Mouse (Mus musculus) embryonic facial prominence, embryonic 11.5 days (tissue): ENCODE results near the gene Rfx4. TPM values are rescaled to one million over a fixed set of nuclear protein-coding genes. Genes with fewer than 3 reads are reported as not detected.

Experiments
- ATAC-seq: fragments of 200-750 bp; cut with Nextera tagmentation; replicated peaks from 2 replicates; pipeline ENCODE4 v1.8.0; 2017; ENCODE audit warnings: low read depth; ENCODE audit not compliant: insufficient number of reproducible peaks, low FRiP score, low TSS enrichment
- DNase-seq: peaks from one replicate; pipeline ENCODE4 v3.0.0-alpha.2; 2015; ENCODE audit warnings: low spot score
- H3K27ac ChIP-seq: fragments of 300-500 bp; sonication (generic); replicated peaks from 2 replicates; pipeline ENCODE4 v1.5.1; 2014; ENCODE audit warnings: mild to moderate bottlenecking, low read depth, low read length, control low read depth
- H3K27me3 ChIP-seq: fragments of 300-500 bp; sonication (generic); 2 replicates; pipeline ENCODE4 v1.6.1; 2014; ENCODE audit warnings: mild to moderate bottlenecking, low read length, moderate library complexity, mixed read lengths; ENCODE audit not compliant: control insufficient read depth, insufficient read depth
- H3K36me3 ChIP-seq: fragments of 300-500 bp; sonication (generic); replicated peaks from 2 replicates; pipeline ENCODE4 v1.6.1; 2014; ENCODE audit warnings: low read depth, mild to moderate bottlenecking, low read length, moderate library complexity, mixed read lengths; ENCODE audit not compliant: control insufficient read depth, insufficient read depth
- H3K4me1 ChIP-seq: fragments of 300-500 bp; sonication (generic); 2 replicates; pipeline ENCODE4 v1.6.1; 2014; ENCODE audit warnings: low read length, mixed read lengths; ENCODE audit not compliant: control insufficient read depth, insufficient read depth
- H3K4me2 ChIP-seq: fragments of 300-500 bp; sonication (generic); 2 replicates; pipeline ENCODE4 v1.6.1; 2014; ENCODE audit warnings: low read depth, mild to moderate bottlenecking, control low read depth, low read length, moderate library complexity
- H3K4me3 ChIP-seq: fragments of 300-500 bp; sonication (generic); 2 replicates; pipeline ENCODE4 v1.5.1; 2014; ENCODE audit warnings: low read depth, low read length, control low read depth
- H3K9ac ChIP-seq: fragments of 300-500 bp; sonication (generic); replicated peaks from 2 replicates; pipeline ENCODE4 v1.6.1; 2014; ENCODE audit warnings: mild to moderate bottlenecking, control low read depth, low read length
- H3K9me3 ChIP-seq: fragments of 300-500 bp; sonication (generic); replicated peaks from 2 replicates; pipeline ENCODE4 v1.6.1; 2016; ENCODE audit warnings: mild to moderate bottlenecking, low read length, inconsistent platforms, mixed read lengths; ENCODE audit not compliant: control insufficient read depth
- WGBS: fragments of 180-500 bp; shearing (Covaris S2); extraction: QIAGEN DNeasy Blood & Tissue Kit; methylation state at CpG from one replicate; pipeline ENCODE4 v1.1.7; 2014; 5-methylcytosine and 5-hydroxymethylcytosine counted together
- polyA plus RNA-seq: library from polyadenylated mRNA; unstranded; fragments of >200 nt; fragmentation: Nextera tagmentation; extraction: Ambion mirVana; gene quantifications from 2 replicates; pipeline ENCODE4 v1.2.1, GENCODE M21; 2014

Gene Rfx4
- polyA plus RNA-seq, 1 experiment from 2014 or later, result 5.2 TPM

DNA sequence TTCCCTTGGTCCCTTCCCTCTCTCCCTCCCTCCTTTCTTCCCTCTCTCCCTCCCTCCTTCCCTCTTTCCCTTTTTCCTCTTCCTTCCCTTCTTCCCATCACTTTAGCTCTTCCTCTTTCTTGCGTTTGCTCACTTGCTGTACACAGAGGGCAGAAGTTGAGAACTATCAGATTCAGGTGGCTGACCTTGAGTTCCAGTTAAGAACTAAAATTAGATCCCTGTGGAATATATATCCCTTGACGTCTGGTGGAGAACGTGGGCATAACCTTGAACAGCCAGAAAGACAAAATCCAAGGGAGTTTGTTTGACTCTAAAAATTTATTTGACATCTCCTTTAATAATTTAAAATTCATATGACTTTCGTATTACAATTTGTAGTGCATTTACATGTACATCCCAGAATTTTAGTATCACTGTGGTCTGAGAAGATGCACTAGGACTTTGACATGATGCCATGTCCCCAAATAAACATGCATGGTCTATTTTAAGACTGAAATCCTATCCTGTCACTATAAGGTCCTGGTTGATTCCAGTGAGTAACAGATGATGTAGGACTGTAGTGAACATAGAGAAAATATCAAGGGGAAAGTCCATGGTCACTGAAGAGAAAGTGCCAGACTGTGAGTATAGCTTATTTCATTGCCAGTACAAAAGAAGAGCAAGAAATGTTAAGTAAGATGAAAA, 181.1 kb downstream of the Rfx4 start:
- no peak overlapping the region for H3K4me2 ChIP-seq
- no peaks in the 10 kb centered on the region for H3K9me3 ChIP-seq
- H3K4me1 ChIP-seq, result no peaks in the 10 kb centered on the region
- no peak for ATAC-seq
- H3K27ac ChIP-seq, result no peak overlapping the region
- H3K36me3 ChIP-seq, result no peaks in the 10 kb centered on the region
- no peaks in the 10 kb centered on the region for H3K27me3 ChIP-seq
- DNase-seq, result no peak
- no peak overlapping the region for H3K9ac ChIP-seq
- 74% methylated on average over 4 of the region's 4 CpGs for WGBS
- no peak overlapping the region for H3K4me3 ChIP-seq

DNA sequence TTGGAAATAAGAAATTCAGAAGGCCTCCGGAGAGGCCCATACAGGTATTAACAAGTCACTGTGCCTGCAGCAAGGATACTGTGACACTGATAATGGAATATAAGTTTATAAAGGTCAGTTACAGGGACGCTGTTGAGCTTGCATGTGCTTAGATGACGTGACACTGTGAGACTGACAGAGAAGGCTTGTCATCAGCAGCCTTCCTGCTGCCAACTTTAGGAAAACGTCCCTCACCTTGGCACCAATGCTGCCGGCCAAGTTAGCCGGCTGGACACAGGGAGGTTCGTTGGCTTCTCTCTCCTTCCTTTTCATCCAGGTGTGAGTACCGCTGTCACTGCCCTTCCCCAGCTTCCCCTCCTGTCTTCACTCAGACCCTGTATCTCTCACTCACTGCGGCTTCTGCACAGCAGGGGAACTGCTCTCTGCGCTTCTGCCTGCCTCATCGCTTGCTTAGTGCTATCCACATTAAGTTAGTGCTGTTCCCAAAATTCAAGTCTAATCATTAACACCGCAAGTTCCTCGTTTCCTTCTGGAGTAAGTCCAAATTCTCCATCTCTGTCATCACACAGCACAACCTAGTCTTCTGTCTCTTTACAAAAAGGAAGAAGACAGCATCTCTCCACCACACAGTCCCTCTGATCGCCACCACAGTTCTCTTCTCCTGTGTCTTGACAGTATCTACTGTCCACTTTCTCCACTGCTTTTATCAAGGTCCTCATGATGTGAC, 182.4 kb downstream of the Rfx4 start:
- 81% methylated on average over 14 of the region's 14 CpGs for WGBS

DNA sequence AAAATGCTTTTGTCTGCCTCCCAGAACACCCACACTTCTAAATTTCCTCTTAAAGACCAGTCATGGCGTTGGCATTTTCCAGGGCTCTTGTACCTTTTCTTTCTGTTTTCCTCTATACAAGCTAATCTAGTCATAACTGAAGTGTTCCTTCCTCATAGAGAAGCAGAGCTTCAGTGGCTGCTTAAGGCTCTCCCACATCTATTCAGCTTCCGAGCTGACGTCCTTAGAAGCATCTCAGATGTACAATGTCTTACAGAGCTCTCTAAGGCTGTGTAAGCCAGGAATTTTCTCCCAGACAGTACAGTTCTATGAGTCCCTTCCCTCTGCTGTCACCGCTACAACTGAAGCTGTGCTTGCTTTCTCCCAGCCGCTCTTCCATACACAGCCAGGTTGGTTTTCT, 183.0 kb downstream of the Rfx4 start:
- Histone ChIP-seq H3K4me3 (no peak overlapping the region), H3K9ac (no peak overlapping the region), H3K4me2 (no peak overlapping the region), H3K4me1 (no peaks in the 10 kb centered on the region), H3K27me3 (no peaks in the 10 kb centered on the region), H3K9me3 (no peaks in the 10 kb centered on the region), H3K27ac (no peak overlapping the region), H3K36me3 (no peaks in the 10 kb centered on the region)
- WGBS, result 88% methylated on average over 5 of the region's 5 CpGs
- ATAC-seq (no peak), DNase-seq (no peak)

More for the DNA sequence above, 182.4 kb downstream of the Rfx4 start:
- no peaks in the 10 kb centered on the region for H3K9me3 ChIP-seq
- no peak for ATAC-seq
- no peak overlapping the region for H3K4me2 ChIP-seq
- no peaks in the 10 kb centered on the region for H3K4me1 ChIP-seq
- no peak overlapping the region for H3K4me3 ChIP-seq
- H3K27me3 ChIP-seq, result no peaks in the 10 kb centered on the region
- H3K9ac ChIP-seq, result no peak overlapping the region
- DNase-seq, result no peak
- no peaks in the 10 kb centered on the region for H3K36me3 ChIP-seq
- no peak overlapping the region for H3K27ac ChIP-seq

DNA sequence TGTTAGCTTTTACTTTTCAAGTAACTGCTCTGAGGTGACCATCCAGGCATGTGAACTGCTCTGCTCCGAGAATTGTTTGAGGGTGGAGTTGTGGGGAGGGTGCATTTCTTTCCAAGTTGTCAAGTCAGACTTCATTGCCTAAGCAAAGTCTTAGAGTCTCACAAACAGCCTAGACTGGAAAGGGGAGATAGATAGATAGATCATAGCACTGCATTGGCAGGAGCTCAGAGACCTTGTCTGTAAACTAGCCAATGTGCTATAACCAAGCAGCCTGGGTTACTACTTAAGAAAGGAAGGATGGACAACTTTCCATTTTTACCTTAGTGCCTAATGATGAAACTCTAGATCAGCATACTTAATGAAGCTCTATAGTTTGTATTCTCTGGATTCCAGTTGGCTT, 184.5 kb downstream of the Rfx4 start:
- H3K9me3 ChIP-seq, result no peaks in the 10 kb centered on the region
- no peak for DNase-seq
- no peaks in the 10 kb centered on the region for H3K36me3 ChIP-seq
- WGBS, result 79% methylated on average over 1 of the region's 1 CpGs
- H3K4me2 ChIP-seq, result no peak overlapping the region
- no peaks in the 10 kb centered on the region for H3K27me3 ChIP-seq
- no peak overlapping the region for H3K4me3 ChIP-seq
- no peak for ATAC-seq
- no peak overlapping the region for H3K9ac ChIP-seq
- H3K27ac ChIP-seq, result no peak overlapping the region
- H3K4me1 ChIP-seq, result no peaks in the 10 kb centered on the region

DNA sequence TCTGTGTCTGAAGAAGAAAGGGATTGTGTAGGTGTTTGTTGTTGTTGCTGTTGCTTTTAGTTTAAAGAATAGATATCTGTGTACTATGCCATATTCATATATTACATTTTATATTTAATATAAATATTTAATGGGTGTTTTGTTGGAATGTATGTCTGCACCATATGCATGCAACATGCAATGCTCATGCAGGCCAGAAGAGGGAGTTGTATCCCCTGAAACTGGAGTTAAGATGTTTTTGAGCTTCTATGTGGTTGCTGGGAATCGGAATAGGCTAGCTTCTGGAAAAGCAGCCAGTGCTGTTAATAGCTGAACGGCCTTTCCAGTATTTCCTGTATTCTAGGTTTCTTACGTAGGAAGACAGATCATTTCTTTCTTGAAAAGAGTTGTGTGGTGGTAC, 189.8 kb downstream of the Rfx4 start:
- no peaks in the 10 kb centered on the region for H3K27me3 ChIP-seq
- no peaks in the 10 kb centered on the region; the same call in 1 of the 2 replicates for H3K36me3 ChIP-seq
- WGBS, result 89% methylated on average over 3 of the region's 3 CpGs
- no peak overlapping the region for H3K4me2 ChIP-seq
- no peaks in the 10 kb centered on the region for H3K9me3 ChIP-seq
- no peak overlapping the region for H3K4me3 ChIP-seq
- H3K27ac ChIP-seq, result no peak overlapping the region
- H3K9ac ChIP-seq, result no peak overlapping the region
- DNase-seq (no peak), ATAC-seq (no peak)
- H3K4me1 ChIP-seq, result no peaks in the 10 kb centered on the region

DNA sequence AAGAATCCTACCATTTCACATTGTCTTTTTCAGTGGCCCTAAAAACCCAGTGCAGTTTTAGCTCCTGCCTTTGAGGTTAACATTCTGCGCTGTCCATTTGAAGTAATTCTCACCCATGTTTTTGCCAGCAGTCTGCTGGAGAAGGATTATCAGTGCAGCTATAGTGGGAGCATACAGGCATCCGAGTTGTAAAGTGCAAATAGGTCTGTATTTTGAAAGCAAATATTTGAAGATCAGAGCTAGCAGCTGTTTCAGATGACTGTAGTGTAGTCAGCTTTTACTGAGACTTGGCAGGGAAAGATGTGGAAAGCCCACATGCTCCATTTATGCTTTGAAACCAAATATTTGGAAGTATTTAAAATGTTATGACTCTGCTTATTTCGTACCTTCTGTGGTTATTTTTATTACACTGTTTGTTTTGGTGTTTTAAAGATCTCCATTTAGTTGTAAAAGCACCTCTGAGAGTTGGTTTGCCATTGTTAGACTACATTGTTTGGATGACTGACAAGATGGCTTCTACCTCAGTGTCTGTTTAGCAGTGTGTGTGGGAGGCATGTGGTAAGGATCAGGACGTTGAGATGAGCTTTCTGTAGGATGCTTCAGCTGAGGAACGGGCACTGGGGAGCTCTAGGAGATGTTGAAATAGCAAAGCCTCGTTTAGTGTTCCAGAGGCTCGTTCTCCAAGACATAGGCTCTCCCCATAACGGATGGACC, 193.3 kb downstream of the Rfx4 start:
- Histone ChIP-seq H3K4me2 (no peak overlapping the region), H3K4me3 (no peak overlapping the region), H3K27ac (no peak overlapping the region), H3K27me3 (no peaks in the 10 kb centered on the region), H3K9me3 (no peaks in the 10 kb centered on the region), H3K4me1 (no peaks in the 10 kb centered on the region), H3K36me3 (no peaks in the 10 kb centered on the region; the same call in 1 of the 2 replicates), H3K9ac (no peak overlapping the region)
- ATAC-seq, result no peak
- DNase-seq, result no peak
- WGBS, result 75% methylated on average over 8 of the region's 8 CpGs

DNA sequence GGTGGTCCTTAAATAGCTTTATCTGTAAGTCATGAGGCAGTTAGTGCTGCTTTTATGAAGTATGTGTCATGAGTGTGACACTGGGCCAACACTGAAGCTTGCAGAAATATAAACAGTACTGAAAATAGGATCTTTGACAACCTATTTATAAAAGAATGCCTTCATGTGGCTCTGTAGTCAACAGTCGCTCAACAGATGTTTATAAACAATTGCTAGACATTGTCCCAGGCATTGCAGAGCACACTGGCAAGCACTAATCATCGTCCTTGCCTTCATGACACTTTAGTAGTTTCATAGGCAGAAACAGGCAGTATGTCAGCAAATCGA, 193.8 kb downstream of the Rfx4 start:
- Histone ChIP-seq H3K4me1 (no peaks in the 10 kb centered on the region), H3K36me3 (no peaks in the 10 kb centered on the region; the same call in 1 of the 2 replicates), H3K9ac (no peak overlapping the region), H3K27me3 (no peaks in the 10 kb centered on the region), H3K27ac (no peak overlapping the region), H3K9me3 (no peaks in the 10 kb centered on the region), H3K4me3 (no peak overlapping the region), H3K4me2 (no peak overlapping the region)
- WGBS, result 88% methylated on average over 3 of the region's 3 CpGs
- DNase-seq, result no peak
- no peak for ATAC-seq

DNA sequence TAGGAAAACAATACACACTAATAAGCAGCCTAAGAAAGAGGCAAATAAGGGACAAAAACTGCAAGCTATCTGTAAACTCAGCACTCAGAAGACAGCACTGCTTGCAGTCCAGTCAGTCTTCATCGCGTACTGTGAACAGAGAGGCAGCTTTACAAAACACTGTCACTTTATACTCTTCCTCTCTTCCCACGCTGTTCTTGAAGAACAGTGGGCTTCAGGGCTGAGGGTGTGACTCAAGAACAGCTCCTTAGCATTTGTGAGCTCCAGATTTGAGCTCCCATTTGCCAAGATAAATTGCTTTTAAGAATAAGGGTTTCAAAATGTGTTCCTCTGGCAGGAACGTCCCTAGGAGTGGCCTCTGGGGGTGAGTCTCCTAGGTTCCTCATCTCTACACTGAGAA, 194.5 kb downstream of the Rfx4 start:
- no peak for DNase-seq
- no peak overlapping the region for H3K4me2 ChIP-seq
- H3K9me3 ChIP-seq, result no peaks in the 10 kb centered on the region
- H3K4me1 ChIP-seq, result no peaks in the 10 kb centered on the region
- ATAC-seq, result no peak
- H3K4me3 ChIP-seq, result no peak overlapping the region
- 78% methylated on average over 4 of the region's 4 CpGs for WGBS
- H3K9ac ChIP-seq, result no peak overlapping the region
- no peak overlapping the region for H3K27ac ChIP-seq
- H3K27me3 ChIP-seq, result no peaks in the 10 kb centered on the region
- no peaks in the 10 kb centered on the region; the same call in 1 of the 2 replicates for H3K36me3 ChIP-seq
